Mouse (Mus musculus) testis, adult 2 months (tissue): Measurements from ENCODE around the gene Amotl2.

Experiments used
- CTCF ChIP-seq: fragments of 200-500 bp; IDR thresholded peaks from 2 replicates; pipeline ENCODE4 v1.5.1; 2012; ENCODE audit warnings: low read depth, mild to moderate bottlenecking, inconsistent platforms, low read length, moderate library complexity; ENCODE audit not compliant: control insufficient read depth, insufficient read depth, insufficient replicate concordance
- POLR2A ChIP-seq: fragments of 200-500 bp; IDR thresholded peaks from 2 replicates; pipeline ENCODE4 v1.6.1; 2012; ENCODE audit warnings: low read depth, mild to moderate bottlenecking, inconsistent platforms, low read length, moderate library complexity; ENCODE audit not compliant: control insufficient read depth

DNA sequence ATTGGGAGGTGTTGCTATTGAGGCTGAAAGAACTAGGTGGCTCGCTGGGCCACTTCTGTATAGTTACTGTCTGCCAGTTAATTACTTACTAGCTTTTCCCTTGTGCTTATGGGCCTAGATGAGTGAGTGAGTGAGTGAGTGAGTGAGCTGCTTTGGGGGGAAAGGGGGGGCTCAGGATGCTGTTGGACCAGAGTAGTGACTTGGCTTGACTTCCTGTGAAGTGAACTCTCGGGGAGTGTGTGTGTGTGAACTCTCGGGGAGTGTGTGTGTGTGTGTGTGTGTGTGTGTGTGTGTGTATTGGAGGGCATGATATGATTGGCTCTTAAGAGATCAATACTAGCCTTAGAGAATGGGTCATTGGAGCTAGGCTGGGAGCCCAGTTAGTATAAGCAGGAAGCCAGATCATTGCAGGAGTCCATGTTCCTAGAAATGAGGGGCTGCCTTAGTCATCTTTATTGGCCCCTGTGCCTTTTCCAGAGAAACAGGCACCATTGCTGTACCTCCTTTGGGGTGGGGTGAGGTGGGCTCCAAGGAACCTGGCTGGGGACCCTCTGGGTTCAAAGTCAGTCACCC lies 5.0 kb downstream of the Amotl2 start:
- TF ChIP-seq CTCF = no peak
- TF ChIP-seq POLR2A = no peak
